10 mouse cellular contexts compared by ENCODE assay signal in genomic region chr2:84662866-84663265, GRCm38 (mm10). TPM values are rescaled to one million over a fixed set of nuclear protein-coding genes. Genes with fewer than 3 reads are reported as not detected.
DNase-seq lines count a peak whose midpoint lies in the region; ATAC-seq and TF ChIP-seq lines count a peak whose summit lies in the region.
"Had no signal": no experiment of that assay in that cellular context is flagged by ENCODE, and none has a peak within 500 bp of the region (broad histone marks: within the 10 kb centered on the region; RNA-seq: fewer than 3 reads in every experiment).

No protein-coding gene starts in this region.

- CTCF ChIA-PET in Patski (lab: Charles Lee), result interaction anchor here (1.5 to 3.8 kb wide), 3 partner anchors 20 to 56 kb away, joined by 5 to 44 read pairs (median 14); no protein-coding TSS in a partner anchor

- H3K27ac ChIP-seq in heart, embryonic 12.5 days (ENCODE audit: poor library complexity, severe bottlenecking), result no peak overlapping the region
- H3K27ac ChIP-seq: embryonic facial prominence, embryonic 12.5 days; limb, embryonic 13.5 days had no signal

- ATAC-seq in heart, embryonic 12.5 days (ENCODE audit: insufficient number of reproducible peaks, low FRiP score), result no peak
- ATAC-seq in Patski, result no peak
- ATAC-seq in granulocyte monocyte progenitor cell, adult 5-6 weeks (replicated peaks; ENCODE audit: poor library complexity, severe bottlenecking), result peak; percentile 71
- ATAC-seq in megakaryocyte, adult 5-6 weeks (ENCODE audit: poor library complexity, severe bottlenecking), result peak; percentile 66
- ATAC-seq in frontal cortex, adult (ENCODE audit: low TSS enrichment), result no peak

- no peak overlapping the region for H3K4me2 ChIP-seq in heart, embryonic 12.5 days
- H3K4me2 ChIP-seq: embryonic facial prominence, embryonic 12.5 days; limb, embryonic 13.5 days had no signal

- in situ Hi-C loops in Patski (cut with MboI; ENCODE audit: low pct_unique_long_range_greater_than_20kb), result loop anchor here (5.0 kb wide), 1 partner anchor 181 kb away; no protein-coding TSS in a partner anchor

- no peak overlapping the region for H3K4me3 ChIP-seq in heart, embryonic 12.5 days
- H3K4me3 ChIP-seq: embryonic facial prominence, embryonic 12.5 days; limb, embryonic 13.5 days had no signal

- no peaks in the 10 kb centered on the region for H3K27me3 ChIP-seq in heart, embryonic 12.5 days (replicated peaks)
- H3K27me3 ChIP-seq in Patski, result no peaks in the 10 kb centered on the region
- H3K27me3 ChIP-seq: embryonic facial prominence, embryonic 12.5 days; limb, embryonic 13.5 days had no signal

- WGBS in heart, embryonic 12.5 days, result 33% methylated on average over 2 of the region's 2 CpGs

- H3K4me1 ChIP-seq in heart, embryonic 12.5 days (replicated peaks), result 0 out of 2 replicates have a peak, but pooled peaks cover 4% of the 10 kb centered on the region
- H3K4me1 ChIP-seq: embryonic facial prominence, embryonic 12.5 days; limb, embryonic 13.5 days had no signal

- peak; percentile 71 for TF ChIP-seq CTCF in Patski (IDR thresholded peaks at IDR 0.05)

- no peak overlapping the region for H3K9ac ChIP-seq in heart, embryonic 12.5 days
- H3K9ac ChIP-seq: embryonic facial prominence, embryonic 12.5 days; limb, embryonic 13.5 days had no signal

- DNase-seq in heart, adult 8-10 months (ENCODE audit: low spot score), result peak; percentile 42
- DNase-seq in A20 (ENCODE audit: low read depth, low spot score) (peak; percentile 79), Patski (ENCODE audit: low read depth, low spot score) (no peak)
- DNase-seq in ovary, adult 18-20 months (ENCODE audit: low spot score), result no peak

- 0 out of 2 replicates have a peak, but pooled peaks cover 6% of the 10 kb centered on the region for H3K36me3 ChIP-seq in heart, embryonic 12.5 days
- H3K36me3 ChIP-seq: embryonic facial prominence, embryonic 12.5 days; limb, embryonic 13.5 days had no signal

- POLR2A ChIA-PET in Patski (lab: Charles Lee), result no interaction called here

- peaks cover 3% of the 10 kb centered on the region; the same call in 1 of the 2 replicates for H3K9me3 ChIP-seq in heart, embryonic 12.5 days (replicated peaks)
- H3K9me3 ChIP-seq: embryonic facial prominence, embryonic 12.5 days; limb, embryonic 13.5 days had no signal

RNA-seq across cellular contexts. Expression of gene Btbd18, which starts 4.0 kb away (rescaled TPM):
- not detected for total RNA-seq in heart, adult 8-10 months (2022)
- polyA plus RNA-seq in heart, embryonic 12.5 days (2016; fragmentation: Nextera tagmentation; extraction: Ambion mirVana), result 0.10 TPM in 2 replicates
- polyA plus RNA-seq in Patski (2021), result 0.10 TPM
- not detected in 2 replicates for total RNA-seq in granulocyte monocyte progenitor cell, adult 5-6 weeks (2014; fragmentation: Nextera tagmentation)
- not detected in 2 replicates for total RNA-seq in granulocyte monocyte progenitor cell, adult 5-6 weeks (2017)
- total RNA-seq in megakaryocyte, adult 5-6 weeks (2015), result 0.07 TPM in 1 of 2 replicates, not detected in the other
- total RNA-seq in megakaryocyte, adult 5-6 weeks (2017), result not detected in 2 replicates

RNA-seq across cellular contexts. Expression of gene Selenoh, which starts 7.7 kb away (rescaled TPM):
- 10 to 100 TPM; 24.0 to 25.9 (median 24.0) TPM for total RNA-seq in heart, adult 8-10 months (2022)
- polyA plus RNA-seq in heart, embryonic 12.5 days (2016; fragmentation: Nextera tagmentation; extraction: Ambion mirVana), result 279 and 282 TPM in 2 replicates
- 60.4 TPM for polyA plus RNA-seq in Patski (2021)
- total RNA-seq in granulocyte monocyte progenitor cell, adult 5-6 weeks (2014; fragmentation: Nextera tagmentation), result 189 and 209 TPM in 2 replicates
- 156 and 175 TPM in 2 replicates for total RNA-seq in granulocyte monocyte progenitor cell, adult 5-6 weeks (2017)
- 126 and 155 TPM in 2 replicates for total RNA-seq in megakaryocyte, adult 5-6 weeks (2015)
- 76.2 and 102 TPM in 2 replicates for total RNA-seq in megakaryocyte, adult 5-6 weeks (2017)

RNA-seq across cellular contexts. Expression of gene Ctnnd1, which starts 12.3 kb away (rescaled TPM):
- total RNA-seq in heart, adult 8-10 months (2022), result 10 to 100 TPM; 47.1 to 62.3 (median 51.3) TPM
- polyA plus RNA-seq in heart, embryonic 12.5 days (2016; fragmentation: Nextera tagmentation; extraction: Ambion mirVana), result 105 and 109 TPM in 2 replicates
- polyA plus RNA-seq in Patski (2021), result 102 TPM
- total RNA-seq in granulocyte monocyte progenitor cell, adult 5-6 weeks (2014; fragmentation: Nextera tagmentation), result 30.6 and 34.8 TPM in 2 replicates
- total RNA-seq in granulocyte monocyte progenitor cell, adult 5-6 weeks (2017), result 27.4 and 44.7 TPM in 2 replicates
- total RNA-seq in megakaryocyte, adult 5-6 weeks (2015), result 14.9 and 20.9 TPM in 2 replicates
- total RNA-seq in megakaryocyte, adult 5-6 weeks (2017), result 14.8 and 17.8 TPM in 2 replicates

RNA-seq across cellular contexts. Expression of gene Gm28635, which starts 15.0 kb away (rescaled TPM):
- 1 to 10 TPM; 2.7 to 9.6 (median 4.9) TPM for total RNA-seq in heart, adult 8-10 months (2022)
- not detected in 2 replicates for polyA plus RNA-seq in heart, embryonic 12.5 days (2016; fragmentation: Nextera tagmentation; extraction: Ambion mirVana)
- polyA plus RNA-seq in Patski (2021), result not detected
- not detected in 2 replicates for total RNA-seq in granulocyte monocyte progenitor cell, adult 5-6 weeks (2014; fragmentation: Nextera tagmentation)
- not detected in 2 replicates for total RNA-seq in granulocyte monocyte progenitor cell, adult 5-6 weeks (2017)
- not detected in 2 replicates for total RNA-seq in megakaryocyte, adult 5-6 weeks (2015)
- total RNA-seq in megakaryocyte, adult 5-6 weeks (2017), result not detected in 2 replicates
- polyA plus RNA-seq: embryonic facial prominence, embryonic 12.5 days; limb, embryonic 13.5 days had no signal

RNA-seq across cellular contexts. Expression of gene Med19, which starts 15.3 kb away (rescaled TPM):
- 10 to 100 TPM; 11.5 to 13.4 (median 12.8) TPM for total RNA-seq in heart, adult 8-10 months (2022)
- polyA plus RNA-seq in heart, embryonic 12.5 days (2016; fragmentation: Nextera tagmentation; extraction: Ambion mirVana), result 28.8 and 30.3 TPM in 2 replicates
- 30.6 TPM for polyA plus RNA-seq in Patski (2021)
- total RNA-seq in granulocyte monocyte progenitor cell, adult 5-6 weeks (2014; fragmentation: Nextera tagmentation), result 16.7 and 24.4 TPM in 2 replicates
- total RNA-seq in granulocyte monocyte progenitor cell, adult 5-6 weeks (2017), result 25.5 and 28.5 TPM in 2 replicates
- 22.4 and 24.5 TPM in 2 replicates for total RNA-seq in megakaryocyte, adult 5-6 weeks (2015)
- total RNA-seq in megakaryocyte, adult 5-6 weeks (2017), result 16.1 and 20.2 TPM in 2 replicates

Comparison
In these comparisons a context has a peak if more than half of its experiments do, and no peak if none do; other contexts are left out.
1. DNase-seq: peak in heart, adult 8-10 months (single experiment) and A20 (single experiment); none in Patski (single experiment) and ovary, adult 18-20 months (single experiment).
2. ATAC-seq: peak in granulocyte monocyte progenitor cell, adult 5-6 weeks (single experiment) and megakaryocyte, adult 5-6 weeks (single experiment); none in heart, embryonic 12.5 days (single experiment), Patski (single experiment) and frontal cortex, adult (single experiment).